Mouse (Mus musculus): Measurements from ENCODE around the gene Efcab8. TPM values are rescaled to one million over a fixed set of nuclear protein-coding genes. Genes with fewer than 3 reads are reported as not detected.

The Efcab8 gene
- total and polyA plus RNA-seq, 3 experiments: 0.04 to 0.19 TPM; not detected in 1

DNA sequence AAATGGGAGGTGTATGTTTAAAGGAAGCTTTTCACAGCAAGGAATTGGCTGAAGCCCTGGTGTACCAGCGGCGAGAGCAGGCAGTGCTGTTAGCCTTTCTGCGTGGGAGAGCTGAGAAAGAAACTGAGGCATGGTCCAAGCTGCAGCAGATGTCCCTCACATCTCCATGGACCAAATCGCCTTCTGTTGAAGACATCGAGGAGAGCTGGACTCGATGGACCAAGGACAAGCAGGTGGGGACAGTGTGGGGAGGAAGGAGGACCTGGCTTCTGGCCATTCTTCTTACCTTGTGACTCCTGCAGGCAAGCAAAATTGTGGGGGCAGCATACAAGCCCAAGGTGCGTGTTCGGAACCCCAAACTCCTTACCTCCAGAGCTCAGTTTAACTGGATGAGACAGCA, 63.1 kb downstream of the Efcab8 start:
- H3K9me3 ChIP-seq (replicated peaks; ENCODE audit: insufficient read depth, low read length): no peaks in the 10 kb centered on the region
- no peak for TF ChIP-seq TAL1 (IDR thresholded peaks at IDR 0.05; ENCODE audit: low read length)
- no peak for TF ChIP-seq MEF2A (IDR thresholded peaks at IDR 0.05; ENCODE audit: extremely low read depth, insufficient replicate concordance, low read depth, low read length, poor library complexity, severe bottlenecking)
- TF ChIP-seq POLR2AphosphoS5 (IDR thresholded peaks at IDR 0.05; ENCODE audit: borderline replicate concordance, low read depth, low read length): no peak
- no peak for TF ChIP-seq CHD1 (IDR thresholded peaks at IDR 0.05; ENCODE audit: low read depth, low read length)
- TF ChIP-seq MXI1 (IDR thresholded peaks at IDR 0.05; ENCODE audit: low read depth, low read length): no peak
- TF ChIP-seq JUND (IDR thresholded peaks at IDR 0.05; ENCODE audit: low read depth, low read length): no peak
- TF ChIP-seq BHLHE40 (IDR thresholded peaks at IDR 0.05; ENCODE audit: borderline replicate concordance, low read depth, low read length): no peak
- TF ChIP-seq ZC3H11A (IDR thresholded peaks at IDR 0.05; ENCODE audit: low read depth, low read length): no peak
- TF ChIP-seq ETS1 (IDR thresholded peaks at IDR 0.05; ENCODE audit: low read depth, low read length): no peak
- TF ChIP-seq GABPA (IDR thresholded peaks at IDR 0.05; ENCODE audit: low read depth, low read length): no peak
- TF ChIP-seq TBP (IDR thresholded peaks at IDR 0.05; ENCODE audit: low read depth, low read length): no peak
- TF ChIP-seq POLR2A (IDR thresholded peaks at IDR 0.05; ENCODE audit: control insufficient read depth in 1 of 2, insufficient read depth in 1 of 2, low read depth in 1 of 2, low read length in 2 of 2, poor library complexity in 1 of 2): no peak
- no peak for TF ChIP-seq GATA1 (IDR thresholded peaks at IDR 0.05; ENCODE audit: low read depth, low read length)
- TF ChIP-seq ELF1 (IDR thresholded peaks at IDR 0.05; ENCODE audit: low read depth, low read length): no peak
- TF ChIP-seq MAZ (IDR thresholded peaks at IDR 0.05; ENCODE audit: low read depth, low read length): no peak
- TF ChIP-seq EP300 (IDR thresholded peaks at IDR 0.05; ENCODE audit: low read depth in 1 of 2, low read length in 2 of 2): no peak
- no peak for TF ChIP-seq ZKSCAN1 (IDR thresholded peaks at IDR 0.05; ENCODE audit: low read depth, low read length)
- no peak for TF ChIP-seq SMC3 (IDR thresholded peaks at IDR 0.05; ENCODE audit: low read depth, low read length)
- TF ChIP-seq USF1 (IDR thresholded peaks at IDR 0.05; ENCODE audit: low read depth, low read length): no peak
- H3K4me1 ChIP-seq (ENCODE audit: control insufficient read depth in 1 of 2, insufficient read depth in 2 of 2, low read length in 2 of 2): no peaks in the 10 kb centered on the region
- H3K79me2 ChIP-seq (ENCODE audit: control insufficient read depth, insufficient read depth, low read length, poor library complexity): no peaks in the 10 kb centered on the region
- no peak for DNase-seq (ENCODE audit: low read depth, low spot score)
- H3K27ac ChIP-seq (ENCODE audit: control insufficient read depth, low read depth, low read length): no peak overlapping the region
- H3K9ac ChIP-seq (ENCODE audit: control insufficient read depth, low read depth, low read length, poor library complexity, severe bottlenecking): no peak overlapping the region
- no peaks in the 10 kb centered on the region for H3K27me3 ChIP-seq (ENCODE audit: control insufficient read depth in 1 of 2, insufficient read depth in 2 of 2, low read length in 2 of 2)
- H3K36me3 ChIP-seq (ENCODE audit: control insufficient read depth in 1 of 2, insufficient read depth in 2 of 2, low read length in 2 of 2): no peaks in the 10 kb centered on the region
- H3K4me3 ChIP-seq (ENCODE audit: control insufficient read depth in 1 of 2, insufficient read depth in 1 of 2, low read depth in 2 of 2, low read length in 2 of 2): no peak overlapping the region

DNA sequence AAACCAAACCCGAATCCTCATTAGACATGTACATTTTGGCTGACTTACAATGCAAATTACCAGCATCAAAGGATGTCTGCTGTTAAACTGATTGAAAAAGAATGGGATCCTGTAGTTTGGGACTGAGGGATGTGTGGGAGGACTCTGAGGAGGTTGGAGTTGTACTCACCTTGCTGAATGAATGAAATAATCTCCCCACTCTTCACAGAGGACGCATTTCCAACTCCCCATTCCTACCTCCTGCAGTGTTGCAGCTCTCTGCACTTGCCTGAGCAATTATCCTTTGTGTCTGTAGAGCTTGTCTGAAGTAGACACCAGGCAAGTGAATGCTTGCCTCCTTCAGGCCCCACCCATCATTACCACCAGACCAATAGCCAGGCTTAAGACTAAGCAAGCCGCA, 68.7 kb downstream of the Efcab8 start:
- no peaks in the 10 kb centered on the region for H3K9me3 ChIP-seq (replicated peaks; ENCODE audit: insufficient read depth, low read length)
- TF ChIP-seq USF1 (IDR thresholded peaks at IDR 0.05; ENCODE audit: low read depth, low read length): no peak
- TF ChIP-seq ETS1 (IDR thresholded peaks at IDR 0.05; ENCODE audit: low read depth, low read length): no peak
- TF ChIP-seq E2F4 (IDR thresholded peaks at IDR 0.05; ENCODE audit: borderline replicate concordance, low read depth, low read length): no peak
- no peak for TF ChIP-seq MAX (IDR thresholded peaks at IDR 0.05; ENCODE audit: low read length)
- TF ChIP-seq EP300 (IDR thresholded peaks at IDR 0.05; ENCODE audit: low read depth in 1 of 2, low read length in 2 of 2): no peak
- TF ChIP-seq BHLHE40 (IDR thresholded peaks at IDR 0.05; ENCODE audit: borderline replicate concordance, low read depth, low read length): no peak
- TF ChIP-seq ZKSCAN1 (IDR thresholded peaks at IDR 0.05; ENCODE audit: low read depth, low read length): no peak
- no peak for TF ChIP-seq KAT2A (conservative IDR thresholded peaks at IDR 0.05; ENCODE audit: low read depth, low read length)
- TF ChIP-seq RCOR1 (IDR thresholded peaks at IDR 0.05; ENCODE audit: low read depth, low read length): no peak
- no peak for DNase-seq (ENCODE audit: low read depth, low spot score)
- no peaks in the 10 kb centered on the region for H3K79me2 ChIP-seq (ENCODE audit: control insufficient read depth, insufficient read depth, low read length, poor library complexity)
- H3K4me1 ChIP-seq (ENCODE audit: control insufficient read depth in 1 of 2, insufficient read depth in 2 of 2, low read length in 2 of 2): no peaks in the 10 kb centered on the region
- no peaks in the 10 kb centered on the region for H3K27me3 ChIP-seq (ENCODE audit: control insufficient read depth in 1 of 2, insufficient read depth in 2 of 2, low read length in 2 of 2)
- H3K4me3 ChIP-seq (ENCODE audit: control insufficient read depth in 1 of 2, insufficient read depth in 1 of 2, low read depth in 2 of 2, low read length in 2 of 2): no peak overlapping the region
- H3K27ac ChIP-seq (ENCODE audit: control insufficient read depth, low read depth, low read length): no peak overlapping the region
- no peaks in the 10 kb centered on the region for H3K36me3 ChIP-seq (ENCODE audit: control insufficient read depth in 1 of 2, insufficient read depth in 2 of 2, low read length in 2 of 2)
- H3K9ac ChIP-seq (ENCODE audit: control insufficient read depth, low read depth, low read length, poor library complexity, severe bottlenecking): no peak overlapping the region

All from MEL (cell line).